Mouse (Mus musculus) heart, embryonic 13.5 days (tissue): ENCODE results near the gene Tox2. TPM values are rescaled to one million over a fixed set of nuclear protein-coding genes. Genes with fewer than 3 reads are reported as not detected.

Source experiments
- ATAC-seq: fragments of 200-750 bp; cut with Nextera tagmentation; 2 replicates; pipeline ENCODE4 v1.8.0; 2017; ENCODE audit warnings: moderate TSS enrichment; ENCODE audit not compliant: insufficient number of reproducible peaks, low FRiP score, low TSS enrichment; ENCODE audit errors: extremely low read depth
- H3K27ac ChIP-seq: fragments of 300-500 bp; sonication (generic); replicated peaks from 2 replicates; pipeline ENCODE4 v1.5.1; 2015; ENCODE audit warnings: moderate library complexity, mild to moderate bottlenecking, inconsistent platforms
- H3K27me3 ChIP-seq: fragments of 300-500 bp; sonication (generic); replicated peaks from 2 replicates; pipeline ENCODE4 v1.6.1; 2015; ENCODE audit warnings: mild to moderate bottlenecking, inconsistent platforms
- H3K36me3 ChIP-seq: fragments of 300-500 bp; sonication (generic); 2 replicates; pipeline ENCODE4 v1.6.1; 2015; ENCODE audit warnings: mild to moderate bottlenecking, inconsistent platforms
- H3K4me1 ChIP-seq: fragments of 300-500 bp; sonication (generic); 2 replicates; pipeline ENCODE4 v1.6.1; 2015; ENCODE audit warnings: inconsistent platforms
- H3K4me2 ChIP-seq: fragments of 300-500 bp; sonication (generic); 2 replicates; pipeline ENCODE4 v1.6.1; 2015; ENCODE audit warnings: inconsistent platforms, mild to moderate bottlenecking, moderate library complexity
- H3K4me3 ChIP-seq: fragments of 300-500 bp; sonication (generic); 2 replicates; pipeline ENCODE4 v1.5.1; 2015; ENCODE audit warnings: moderate library complexity, mild to moderate bottlenecking, inconsistent platforms
- H3K9ac ChIP-seq: fragments of 300-500 bp; sonication (generic); 2 replicates; pipeline ENCODE4 v1.6.1; 2015; ENCODE audit warnings: inconsistent platforms, mild to moderate bottlenecking, moderate library complexity
- H3K9me3 ChIP-seq: fragments of 300-500 bp; sonication (generic); 2 replicates; pipeline ENCODE4 v1.6.1; 2016; ENCODE audit warnings: inconsistent platforms
- WGBS: fragments of 180-500 bp; shearing (Covaris S2); methylation state at CpG from one replicate; pipeline ENCODE4 v1.1.7; 2015; ENCODE audit warnings: mixed read lengths; 5-methylcytosine and 5-hydroxymethylcytosine counted together
- polyA plus RNA-seq: library from polyadenylated mRNA; unstranded; fragments of >200 nt; fragmentation: Nextera tagmentation; extraction: Ambion mirVana; gene quantifications from 2 replicates; pipeline ENCODE4 v1.2.1, GENCODE M21; 2015

Tox2 gene
- polyA plus RNA-seq, 1 experiment from 2014 or later, result 2.5 TPM

DNA sequence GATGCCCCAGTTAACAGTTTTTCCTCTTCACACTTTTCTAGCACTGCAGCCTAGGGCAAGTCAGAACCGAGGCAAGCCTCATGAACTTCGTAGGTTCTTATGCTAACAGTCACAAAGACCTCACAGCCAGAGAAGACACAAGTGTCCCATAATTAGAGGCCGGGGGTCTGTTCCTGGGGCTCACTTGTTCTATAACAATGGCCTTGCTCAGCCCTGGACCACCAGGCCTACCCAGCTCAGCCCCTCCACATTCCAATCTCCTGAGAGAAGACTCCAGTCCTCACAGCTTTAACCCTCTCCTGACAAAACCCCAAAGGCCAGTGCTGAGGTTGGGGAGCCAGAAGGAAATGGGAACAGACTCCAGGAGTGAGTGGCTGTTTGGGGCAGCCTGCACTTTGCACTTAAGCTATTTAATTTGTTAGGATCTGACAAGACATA lies 12.9 kb upstream of the Tox2 start:
- 6% methylated on average over 3 of the region's 3 CpGs for WGBS
- H3K27me3 ChIP-seq, result peaks cover 6% of the 10 kb centered on the region; the same call in 1 of the 2 replicates

GRCm38 (mm10) chr2:163192485-163192884 lies 10.4 kb upstream of the Tox2 start:
- Histone ChIP-seq H3K36me3 (no peaks in the 10 kb centered on the region), H3K9ac (no peak overlapping the region), H3K27me3 (peaks cover 2% of the 10 kb centered on the region; the same call in 1 of the 2 replicates), H3K9me3 (no peaks in the 10 kb centered on the region), H3K27ac (no peak overlapping the region), H3K4me3 (no peak overlapping the region), H3K4me2 (no peak overlapping the region), H3K4me1 (peaks cover 29% of the 10 kb centered on the region)
- ATAC-seq, result no peak
- WGBS, result 78% methylated on average over 6 of the region's 6 CpGs

More for the DNA sequence above, 12.9 kb upstream of the Tox2 start:
- Histone ChIP-seq H3K27ac (no peak overlapping the region), H3K9me3 (no peaks in the 10 kb centered on the region), H3K4me3 (no peak overlapping the region), H3K36me3 (no peaks in the 10 kb centered on the region), H3K4me2 (no peak overlapping the region), H3K9ac (no peak overlapping the region), H3K4me1 (peaks cover 25% of the 10 kb centered on the region)
- no peak for ATAC-seq

GRCm38 (mm10) chr2:163194015-163194414 lies 8.9 kb upstream of the Tox2 start:
- no peak overlapping the region for H3K27ac ChIP-seq
- H3K9ac ChIP-seq, result no peak overlapping the region
- 77% methylated on average over 2 of the region's 2 CpGs for WGBS
- no peaks in the 10 kb centered on the region; the same call in 1 of the 2 replicates for H3K27me3 ChIP-seq
- no peaks in the 10 kb centered on the region for H3K9me3 ChIP-seq
- H3K36me3 ChIP-seq, result no peaks in the 10 kb centered on the region
- peaks cover 29% of the 10 kb centered on the region for H3K4me1 ChIP-seq
- no peak for ATAC-seq
- no peak overlapping the region for H3K4me2 ChIP-seq
- H3K4me3 ChIP-seq, result no peak overlapping the region

GRCm38 (mm10) chr2:163194543-163194942 lies 8.4 kb upstream of the Tox2 start:
- Histone ChIP-seq H3K9ac (no peak overlapping the region), H3K27me3 (no peaks in the 10 kb centered on the region; the same call in 1 of the 2 replicates), H3K4me2 (no peak overlapping the region), H3K9me3 (no peaks in the 10 kb centered on the region), H3K27ac (no peak overlapping the region), H3K4me1 (peaks cover 27% of the 10 kb centered on the region), H3K4me3 (no peak overlapping the region), H3K36me3 (no peaks in the 10 kb centered on the region)
- 62% methylated on average over 5 of the region's 5 CpGs for WGBS
- ATAC-seq, result no peak

DNA sequence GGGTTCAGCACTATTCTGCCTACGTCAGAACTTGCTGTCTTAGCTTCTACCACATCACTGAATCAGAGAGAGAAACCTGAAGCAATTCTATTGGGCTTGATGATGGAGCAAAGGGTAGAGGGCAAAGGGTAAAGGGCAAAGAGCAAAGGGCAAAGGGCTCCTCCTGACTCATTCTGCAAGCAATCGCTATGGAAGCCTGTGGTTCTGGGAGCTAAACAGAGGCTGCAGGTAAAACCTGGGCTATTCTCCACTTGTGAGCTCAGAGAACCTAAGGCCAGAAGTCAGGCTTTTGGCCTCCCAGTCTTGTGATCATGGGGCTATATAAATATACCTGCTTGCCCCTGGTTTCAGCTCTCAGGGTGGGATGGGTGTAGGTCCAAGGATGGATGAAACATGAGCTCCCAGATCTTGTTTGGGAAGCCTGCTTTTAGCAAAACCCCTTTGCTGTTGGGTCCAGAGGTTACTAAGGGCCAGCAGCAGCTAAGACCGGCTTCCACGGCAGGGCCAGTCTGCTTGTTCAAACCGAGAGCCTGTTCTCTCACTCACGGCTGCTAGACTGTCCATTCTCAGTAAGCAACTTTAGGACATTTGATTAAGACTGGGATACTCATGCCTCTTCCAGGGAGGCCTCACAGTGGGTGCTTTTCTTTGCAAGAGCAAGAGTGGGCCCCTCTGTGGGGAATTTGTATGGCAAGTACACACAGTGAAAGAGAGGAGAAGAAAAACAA lies 7.7 kb upstream of the Tox2 start:
- no peaks in the 10 kb centered on the region for H3K9me3 ChIP-seq
- no peak overlapping the region for H3K27ac ChIP-seq
- H3K4me2 ChIP-seq, result no peak overlapping the region
- H3K36me3 ChIP-seq, result no peaks in the 10 kb centered on the region
- H3K4me3 ChIP-seq, result no peak overlapping the region
- no peak overlapping the region for H3K9ac ChIP-seq
- no peaks in the 10 kb centered on the region; the same call in 1 of the 2 replicates for H3K27me3 ChIP-seq
- 57% methylated on average over 6 of the region's 6 CpGs for WGBS
- H3K4me1 ChIP-seq, result peaks cover 20% of the 10 kb centered on the region
- no peak for ATAC-seq

GRCm38 (mm10) chr2:163195834-163196145 lies 7.1 kb upstream of the Tox2 start:
- H3K36me3 ChIP-seq, result no peaks in the 10 kb centered on the region
- H3K27me3 ChIP-seq, result no peaks in the 10 kb centered on the region; the same call in 1 of the 2 replicates
- H3K4me2 ChIP-seq, result no peak overlapping the region
- ATAC-seq, result no peak
- H3K9me3 ChIP-seq, result no peaks in the 10 kb centered on the region
- no peak overlapping the region for H3K9ac ChIP-seq
- peaks cover 15% of the 10 kb centered on the region for H3K4me1 ChIP-seq
- 59% methylated on average over 6 of the region's 6 CpGs for WGBS
- H3K27ac ChIP-seq, result no peak overlapping the region
- H3K4me3 ChIP-seq, result no peak overlapping the region

- peaks cover 34% of the 10 kb centered on the region for H3K4me1 ChIP-seq
- no peak for ATAC-seq
- H3K4me2 ChIP-seq, result peak overlapping the region; percentile 97
- peak overlapping the region; percentile 64 for H3K4me3 ChIP-seq
- 0 out of 2 replicates have a peak, but pooled peaks cover 8% of the 10 kb centered on the region for H3K9me3 ChIP-seq
- H3K9ac ChIP-seq, result peak overlapping the region; percentile 80
- H3K27ac ChIP-seq, result peak overlapping the region; percentile 62
- H3K27me3 ChIP-seq, result peaks cover 39% of the 10 kb centered on the region
- H3K36me3 ChIP-seq, result no peaks in the 10 kb centered on the region
- 27% methylated on average over 8 of the region's 8 CpGs for WGBS
Observed at GRCm38 (mm10) chr2:163201897-163202296, 1.0 kb upstream of the Tox2 start.

GRCm38 (mm10) chr2:163202553-163202883 lies 407 bp upstream of the Tox2 start:
- Histone ChIP-seq H3K4me3 (peak overlapping the region; percentile 64), H3K9me3 (0 out of 2 replicates have a peak, but pooled peaks cover 8% of the 10 kb centered on the region), H3K27me3 (peaks cover 45% of the 10 kb centered on the region), H3K27ac (peak overlapping the region; percentile 62), H3K36me3 (no peaks in the 10 kb centered on the region), H3K4me2 (peak overlapping the region; percentile 97), H3K4me1 (peaks cover 34% of the 10 kb centered on the region), H3K9ac (peak overlapping the region; percentile 80)
- no peak; the same call in 1 of the 2 replicates for ATAC-seq
- 12% methylated on average over 4 of the region's 4 CpGs for WGBS

DNA sequence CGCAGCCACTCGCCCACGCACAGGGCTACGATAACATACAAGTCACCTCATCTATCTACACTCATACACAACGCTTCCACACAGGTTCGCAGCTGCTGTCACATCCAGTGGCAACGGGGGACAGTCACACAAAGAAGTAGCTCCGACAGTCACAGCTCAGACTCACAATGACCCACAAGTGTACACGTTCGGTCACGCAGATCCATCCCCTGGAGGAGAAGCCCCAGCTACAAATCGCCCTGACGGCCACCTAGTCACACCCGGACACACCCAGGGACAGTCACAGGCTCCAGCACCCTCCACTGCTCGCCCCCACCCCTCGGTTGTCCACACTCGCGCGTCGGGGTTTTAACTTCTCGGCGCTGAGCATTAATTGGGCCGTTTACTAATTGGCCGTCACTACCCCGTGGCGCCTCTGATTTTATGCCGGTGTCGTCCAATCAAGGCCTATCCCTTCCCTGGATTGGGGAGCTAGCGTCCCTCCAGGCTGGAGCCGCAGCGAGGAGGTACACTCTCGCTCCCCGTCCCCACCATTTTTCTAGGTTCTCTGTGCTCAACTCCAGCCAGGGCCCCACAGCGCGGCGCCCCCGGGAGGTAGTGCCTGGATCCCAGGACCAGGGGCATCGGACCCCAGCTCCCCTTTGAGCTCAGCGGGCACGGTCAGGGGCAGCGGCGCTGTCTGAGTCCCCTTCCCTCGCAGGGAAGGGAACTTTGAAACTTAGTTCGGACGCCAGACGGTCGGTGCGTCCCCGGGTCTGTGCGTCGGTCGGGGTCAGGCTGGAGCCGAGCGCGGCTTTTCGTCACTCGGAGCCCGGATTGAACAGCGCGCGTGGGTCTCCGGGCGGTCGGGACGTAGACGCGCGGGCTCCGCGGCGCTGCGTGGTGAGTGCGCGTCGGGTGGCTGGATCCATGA lies 966 bp downstream of the Tox2 start:
- Histone ChIP-seq H3K9ac (peak overlapping the region; percentile 80), H3K9me3 (0 out of 2 replicates have a peak, but pooled peaks cover 8% of the 10 kb centered on the region), H3K4me3 (peak overlapping the region; percentile 64), H3K4me1 (peaks cover 34% of the 10 kb centered on the region), H3K27ac (no peak overlapping the region), H3K36me3 (no peaks in the 10 kb centered on the region), H3K27me3 (peaks cover 51% of the 10 kb centered on the region), H3K4me2 (peak overlapping the region; percentile 97)
- WGBS, result 2% methylated on average over 75 of the region's 75 CpGs
- no peak for ATAC-seq

DNA sequence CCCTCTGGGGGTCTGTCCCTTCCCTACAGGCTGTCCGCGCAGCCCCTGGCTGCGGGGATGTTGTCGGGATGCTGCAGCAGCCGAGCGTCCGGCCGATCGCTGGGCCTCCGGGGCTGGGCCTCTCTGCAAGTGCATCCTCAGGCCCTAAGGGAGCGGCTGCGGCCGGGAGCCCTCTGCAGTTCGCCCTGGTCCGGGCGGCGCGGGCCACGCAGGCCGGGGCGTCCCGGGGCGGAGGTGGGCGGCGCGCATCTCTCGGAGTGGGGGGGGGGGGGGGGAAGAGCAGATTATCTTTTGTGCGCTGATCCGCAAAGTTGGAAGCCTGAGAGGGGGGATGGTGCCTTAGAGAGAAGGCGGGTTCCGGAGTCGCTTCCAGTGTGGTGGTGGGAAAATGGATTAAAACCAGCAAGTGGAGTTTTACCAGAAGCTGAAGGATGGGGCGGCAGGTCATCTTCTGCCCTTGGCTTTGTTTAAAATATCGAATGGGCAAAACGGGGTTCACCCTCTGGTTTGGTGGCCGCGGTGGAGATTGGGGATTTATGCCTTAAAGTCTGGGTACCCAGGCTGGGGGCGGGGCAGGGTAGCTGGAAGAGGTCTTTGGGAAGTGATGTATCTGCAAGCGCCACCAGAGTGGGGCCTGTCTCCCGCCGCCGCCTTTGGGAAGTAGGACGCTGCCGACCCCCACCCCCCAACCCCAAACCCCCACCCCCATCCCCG lies 1.8 kb downstream of the Tox2 start:
- Histone ChIP-seq H3K36me3 (no peaks in the 10 kb centered on the region), H3K9me3 (0 out of 2 replicates have a peak, but pooled peaks cover 8% of the 10 kb centered on the region), H3K4me1 (peaks cover 34% of the 10 kb centered on the region), H3K4me3 (peak overlapping the region; percentile 64), H3K9ac (peak overlapping the region; percentile 80), H3K4me2 (peak overlapping the region; percentile 97), H3K27ac (no peak overlapping the region), H3K27me3 (peaks cover 51% of the 10 kb centered on the region)
- 1% methylated on average over 43 of the region's 45 CpGs for WGBS
- no peak for ATAC-seq

GRCm38 (mm10) chr2:163205262-163205647 lies 2.3 kb downstream of the Tox2 start:
- WGBS, result 8% methylated on average over 6 of the region's 6 CpGs
- peak overlapping the region; percentile 64 for H3K4me3 ChIP-seq
- no peak for ATAC-seq

More at GRCm38 (mm10) chr2:163205262-163205647, 2.3 kb downstream of the Tox2 start:
- Histone ChIP-seq H3K4me2 (peak overlapping the region; percentile 97), H3K9me3 (0 out of 2 replicates have a peak, but pooled peaks cover 8% of the 10 kb centered on the region), H3K27ac (no peak overlapping the region), H3K36me3 (no peaks in the 10 kb centered on the region), H3K4me1 (peaks cover 34% of the 10 kb centered on the region), H3K9ac (no peak overlapping the region), H3K27me3 (peaks cover 51% of the 10 kb centered on the region)
